Mouse (Mus musculus) embryo, embryonic 11.5 days (tissue): Measurements from ENCODE around the gene Tfip11.
"Not testable (repeated sequence)": the region's sequence is repeated elsewhere in the genome, so short reads cannot be mapped to it uniquely, and the experiment has no call there.

ENCODE experiments used
- DNase-seq: peaks from one replicate; pipeline ENCODE4 v3.0.0-alpha.2; 2012; ENCODE audit warnings: low read depth, low spot score

Tfip11 gene

DNA sequence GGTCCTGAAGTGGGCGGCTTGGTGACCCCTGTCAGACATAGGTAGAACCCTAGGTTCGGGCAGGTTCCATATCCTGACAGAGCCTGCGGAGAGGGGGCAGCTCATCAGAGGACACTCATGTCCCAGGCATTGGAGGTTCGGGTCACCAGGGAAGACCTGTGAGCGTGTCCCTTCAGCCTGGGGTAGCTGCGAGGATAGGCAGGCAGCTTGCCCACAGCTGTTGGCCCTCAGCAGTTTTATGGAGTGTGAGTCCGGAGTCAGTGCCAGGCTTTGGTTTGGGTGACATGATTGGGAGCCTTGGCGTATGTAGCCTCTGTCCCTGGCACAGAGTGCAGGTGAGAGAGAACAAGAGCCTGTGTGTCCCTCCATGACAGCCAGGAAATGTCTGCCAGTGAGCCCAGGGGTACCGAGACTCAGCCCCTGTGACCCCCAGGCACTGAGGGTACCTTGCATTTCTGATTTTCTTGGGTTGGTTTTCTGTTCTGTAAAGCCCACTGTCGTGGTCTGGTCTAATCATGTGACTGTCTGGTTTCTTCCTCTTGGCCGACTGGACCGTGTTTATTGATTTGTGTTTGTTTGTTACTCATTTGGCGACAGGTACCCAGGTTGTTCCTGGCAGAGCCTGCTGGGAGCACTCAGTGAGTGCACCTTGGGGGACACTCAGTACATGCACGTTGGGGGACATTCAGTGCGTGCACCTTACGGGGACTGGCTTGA is 36.2 kb upstream of the Tfip11 start:
- no peak for DNase-seq

DNA sequence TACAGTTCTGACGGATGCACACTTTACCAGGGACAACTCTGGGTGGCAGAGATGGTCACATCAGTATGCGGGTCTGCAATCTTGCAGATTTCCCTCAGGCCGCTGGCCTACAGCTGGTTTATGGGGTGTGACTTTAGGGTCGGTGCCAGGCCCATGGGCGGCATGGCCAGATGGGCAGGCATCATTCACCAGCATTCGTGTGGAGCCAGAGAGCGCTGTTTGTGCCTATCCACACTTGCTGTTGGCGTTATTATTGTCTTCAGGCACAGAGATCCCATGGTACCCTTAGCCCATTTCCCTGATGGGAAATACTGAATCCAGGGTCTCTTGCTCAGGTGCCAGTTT is 35.6 kb upstream of the Tfip11 start:
- DNase-seq: no peak

GRCm38 (mm10) chr5:112291866-112292265 is 34.3 kb upstream of the Tfip11 start:
- DNase-seq: no peak

- no peak for DNase-seq
Measured at GRCm38 (mm10) chr5:112292343-112292980, 33.7 kb upstream of the Tfip11 start.

DNA sequence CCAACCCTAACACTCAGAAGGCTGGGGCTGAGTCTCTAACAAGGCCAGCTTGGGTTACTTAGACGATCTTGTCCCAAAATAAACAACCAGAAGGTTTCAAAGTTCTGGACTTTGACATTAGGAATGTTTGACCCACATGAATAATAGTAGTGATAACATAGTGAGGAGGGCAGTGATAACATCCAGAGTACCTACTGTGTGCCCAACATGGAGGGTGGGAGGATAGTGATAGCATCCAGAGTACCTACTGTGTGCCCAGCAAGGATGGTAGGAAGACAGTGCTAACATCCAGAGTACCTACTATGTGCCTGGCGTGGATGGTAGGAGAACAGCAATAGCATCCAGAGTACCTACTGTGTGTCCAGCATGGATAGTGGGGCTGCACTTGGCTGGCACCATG is 32.4 kb upstream of the Tfip11 start:
- DNase-seq: no peak

GRCm38 (mm10) chr5:112294696-112295095 is 31.5 kb upstream of the Tfip11 start:
- no peak for DNase-seq

GRCm38 (mm10) chr5:112295162-112295561 is 31.0 kb upstream of the Tfip11 start:
- no peak for DNase-seq

DNA sequence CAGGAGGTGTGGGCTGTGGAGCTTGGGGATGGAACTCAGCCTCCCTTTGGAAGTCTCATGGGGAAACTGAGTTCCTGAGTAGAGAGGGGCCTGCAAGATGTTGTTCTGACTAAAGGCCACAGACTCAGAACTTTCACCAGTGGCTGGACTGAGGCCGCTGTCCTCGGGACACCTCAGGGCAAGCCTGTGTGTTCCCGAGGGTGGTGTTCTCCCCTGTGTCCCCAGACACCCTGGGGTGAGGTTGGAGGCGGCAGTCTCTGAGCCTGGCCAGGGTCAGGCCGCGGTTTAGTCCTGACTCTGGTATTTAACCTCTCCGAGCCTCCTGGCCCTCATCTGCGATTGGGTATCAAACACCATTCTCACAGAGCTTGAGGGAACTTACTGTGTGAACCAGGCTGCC is 30.6 kb upstream of the Tfip11 start:
- DNase-seq: no peak

GRCm38 (mm10) chr5:112296404-112297181 is 29.6 kb upstream of the Tfip11 start:
- no peak for DNase-seq

- no peak for DNase-seq
Measured at GRCm38 (mm10) chr5:112297257-112297656, 28.9 kb upstream of the Tfip11 start.

DNA sequence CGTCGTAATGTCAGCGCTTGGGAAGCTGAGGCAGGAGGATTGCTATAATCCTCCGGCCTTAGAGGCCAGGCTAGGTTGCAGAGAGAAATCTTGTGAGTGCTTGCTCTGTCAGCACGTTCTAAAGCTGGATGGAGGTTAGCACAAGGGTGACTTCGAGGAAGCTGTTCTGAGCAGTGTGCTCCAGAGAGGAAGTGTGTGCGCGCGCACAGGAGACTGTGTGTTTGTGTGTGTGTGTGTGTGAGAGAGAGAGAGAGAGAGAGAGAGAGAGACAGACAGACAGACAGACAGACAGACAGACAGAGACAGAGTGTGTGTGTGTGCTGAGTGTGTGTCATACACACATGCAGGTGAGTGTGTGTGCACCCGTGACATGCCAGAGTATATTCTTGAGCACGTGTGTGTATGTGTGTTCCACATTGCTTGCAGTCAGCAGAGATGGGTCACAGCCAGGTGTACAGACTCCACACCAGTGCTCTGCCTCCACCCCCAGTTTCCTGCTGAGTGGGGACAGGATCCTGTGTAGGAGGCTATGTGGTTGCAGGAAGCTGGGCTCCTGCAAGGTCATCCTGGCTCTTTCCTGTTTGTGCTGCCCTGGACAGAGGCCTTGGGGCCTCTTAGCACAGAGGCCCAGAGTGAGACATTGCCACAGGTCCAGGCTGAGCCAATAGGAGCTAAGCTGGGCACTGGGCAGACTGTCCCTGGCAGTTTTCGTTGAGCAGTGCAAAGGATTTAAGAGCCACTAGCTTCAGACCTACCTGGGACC is 27.8 kb upstream of the Tfip11 start:
- DNase-seq: no peak

- DNase-seq: no peak
Measured at GRCm38 (mm10) chr5:112299399-112299798, 26.8 kb upstream of the Tfip11 start.

GRCm38 (mm10) chr5:112300112-112300511 is 26.0 kb upstream of the Tfip11 start:
- no peak for DNase-seq

- DNase-seq: no peak
Measured at GRCm38 (mm10) chr5:112300721-112301308, 25.3 kb upstream of the Tfip11 start.

GRCm38 (mm10) chr5:112301694-112302093 is 24.5 kb upstream of the Tfip11 start:
- DNase-seq: no peak

- no peak for DNase-seq
Measured at GRCm38 (mm10) chr5:112302310-112302709, 23.8 kb upstream of the Tfip11 start.

- no peak for DNase-seq
Measured at GRCm38 (mm10) chr5:112305842-112306241, 20.3 kb upstream of the Tfip11 start.

- DNase-seq: no peak
Measured at GRCm38 (mm10) chr5:112313222-112313885, 12.8 kb upstream of the Tfip11 start.

GRCm38 (mm10) chr5:112316468-112316867 is 9.7 kb upstream of the Tfip11 start:
- DNase-seq: no peak

DNA sequence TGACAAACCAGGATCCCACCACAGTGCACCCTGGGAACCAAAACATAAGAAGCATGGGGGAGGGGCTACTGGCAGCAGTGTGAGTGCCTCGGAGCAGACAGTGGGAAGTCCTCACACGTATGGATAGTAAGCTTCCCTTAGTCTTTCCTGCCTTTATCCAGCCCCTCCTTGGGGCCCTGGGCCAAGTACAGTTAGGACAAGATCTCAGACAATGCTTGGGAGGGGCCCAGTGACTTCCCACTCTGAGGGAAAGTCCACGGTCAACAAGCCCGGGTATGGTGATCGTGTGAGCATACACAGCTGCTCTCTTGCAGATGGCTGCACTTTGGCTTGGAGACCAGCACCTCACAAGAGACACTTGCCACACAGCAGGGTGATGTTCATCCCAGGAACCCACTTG is 8.8 kb upstream of the Tfip11 start:
- DNase-seq: no peak

GRCm38 (mm10) chr5:112319343-112319742 is 6.8 kb upstream of the Tfip11 start:
- DNase-seq: not testable (repeated sequence)
